Mouse (Mus musculus): Measurements from ENCODE around the gene 1700020L24Rik.

The 1700020L24Rik gene

DNA sequence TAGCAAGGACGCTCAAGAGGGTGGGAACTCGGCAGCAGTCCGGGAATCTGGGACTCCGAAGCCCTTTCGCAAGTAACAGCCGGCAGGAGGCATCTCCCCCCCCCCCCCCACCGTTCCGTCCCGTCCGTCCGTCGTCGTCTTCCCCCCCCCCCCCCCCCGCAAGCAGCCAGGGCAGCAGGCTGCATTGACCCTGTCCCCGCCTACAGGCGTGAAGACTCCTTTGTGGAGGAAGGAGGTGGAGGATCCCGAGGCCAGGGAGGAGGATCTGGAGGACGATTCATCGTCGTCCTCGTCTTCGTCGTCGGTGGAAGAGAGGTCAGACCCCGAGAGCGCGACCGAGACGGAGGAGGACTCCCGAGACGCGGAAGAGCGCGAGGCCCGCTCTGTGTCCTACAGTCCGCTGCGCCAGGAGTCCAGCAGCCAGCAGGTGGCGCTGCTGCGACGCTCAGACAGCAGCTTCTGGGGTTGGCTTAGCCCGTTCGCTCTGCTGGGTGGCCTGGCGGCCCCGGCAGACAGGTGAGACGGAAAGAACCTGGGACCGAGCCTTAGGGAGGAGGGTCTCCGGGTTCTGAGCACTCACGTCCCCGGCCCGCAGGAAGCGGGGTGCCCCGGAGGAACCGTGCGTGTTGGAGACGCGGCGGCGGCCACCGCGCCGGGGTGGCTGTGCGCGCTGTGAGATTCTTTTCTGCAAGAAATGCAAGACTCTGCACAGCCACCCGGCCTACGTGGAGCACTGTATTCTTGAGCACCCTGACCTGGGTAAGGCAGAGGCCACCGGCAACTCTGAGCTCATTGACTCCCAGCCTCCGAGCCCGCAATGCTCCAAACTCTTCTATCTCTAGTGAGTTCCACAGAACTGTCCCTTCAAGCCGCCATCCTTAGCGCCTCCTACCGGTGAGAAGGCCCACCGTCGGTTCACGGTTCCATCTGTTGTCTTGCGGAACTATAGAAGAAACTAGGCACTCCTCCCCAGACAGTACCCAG is 2.9 kb downstream of the 1700020L24Rik start:
- DNase-seq (ENCODE audit: low read depth, low spot score), result peak; percentile 77

DNA sequence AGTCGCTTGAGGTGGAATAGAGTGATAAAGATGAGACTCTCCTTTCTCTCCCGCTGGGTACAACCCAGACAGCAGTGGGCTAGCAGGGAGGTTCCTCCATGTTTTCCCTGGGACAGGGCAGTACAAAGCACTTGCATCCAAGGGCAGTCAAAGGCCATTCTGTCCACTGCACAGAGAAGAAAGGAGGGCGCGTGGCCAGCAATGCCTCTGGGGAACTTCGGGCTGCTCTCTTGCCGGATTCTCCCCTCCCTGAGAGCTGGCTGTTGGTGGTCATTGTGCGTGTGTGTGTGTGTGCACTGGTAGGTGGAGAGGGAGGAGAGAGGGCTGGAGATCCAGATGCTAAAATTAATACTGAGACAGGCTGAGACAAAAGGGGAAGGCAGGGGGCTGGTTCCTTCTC is 3.8 kb downstream of the 1700020L24Rik start:
- no peak for DNase-seq (ENCODE audit: low read depth, low spot score)

DNA sequence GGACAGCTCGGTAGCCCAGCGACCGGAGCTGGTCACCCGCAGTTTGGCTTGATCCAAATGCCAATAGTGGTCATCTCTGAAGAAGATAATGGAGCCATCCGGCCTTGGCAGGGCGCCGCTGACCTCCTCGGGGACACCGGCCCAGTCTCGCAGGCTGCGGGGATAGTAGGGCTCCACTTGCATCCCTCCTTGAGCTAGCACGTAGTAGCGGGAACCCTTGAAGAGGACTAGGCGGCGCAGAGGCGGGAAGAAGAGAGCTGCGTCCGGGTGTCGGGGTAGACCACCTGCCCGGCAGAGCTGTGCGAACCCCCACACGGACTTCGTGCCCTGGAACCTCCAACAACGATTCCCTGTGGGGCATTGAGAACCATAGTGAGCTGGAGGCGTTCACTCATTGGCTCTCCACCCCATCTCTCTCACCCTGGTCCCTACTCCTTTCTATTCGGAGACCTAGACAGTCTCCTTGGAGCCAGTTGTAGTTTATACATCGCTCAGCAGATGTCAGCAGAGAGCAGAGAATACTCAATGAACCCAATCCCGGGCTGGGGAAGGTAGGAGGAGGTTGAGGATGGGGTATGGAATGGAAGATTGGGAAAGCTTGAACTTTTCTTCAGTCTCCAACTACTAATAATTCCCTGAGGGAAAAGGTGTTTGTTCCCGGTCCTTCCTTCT is 5.3 kb downstream of the 1700020L24Rik start:
- DNase-seq (ENCODE audit: low read depth, low spot score), result peak; percentile 32

DNA sequence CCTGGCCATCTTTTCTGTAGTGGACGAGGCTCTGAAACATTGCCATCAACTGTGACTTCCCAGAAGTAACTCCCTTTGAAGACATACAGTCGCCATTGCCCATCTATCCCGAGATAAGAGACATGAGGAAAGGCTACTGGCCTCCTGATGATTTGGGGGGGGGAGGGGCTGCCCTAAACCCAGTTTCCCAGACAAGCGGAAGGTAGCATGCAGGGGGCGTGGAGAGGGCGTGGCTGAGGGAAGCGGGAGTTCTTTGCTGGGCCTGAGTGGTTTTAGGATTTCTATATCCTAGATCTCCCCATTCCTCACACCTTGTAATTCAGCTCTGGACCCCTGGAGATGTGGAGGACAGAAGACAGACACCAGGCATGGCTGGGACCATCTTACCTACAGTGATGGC is 6.3 kb downstream of the 1700020L24Rik start:
- no peak for DNase-seq (ENCODE audit: low read depth, low spot score)

DNA sequence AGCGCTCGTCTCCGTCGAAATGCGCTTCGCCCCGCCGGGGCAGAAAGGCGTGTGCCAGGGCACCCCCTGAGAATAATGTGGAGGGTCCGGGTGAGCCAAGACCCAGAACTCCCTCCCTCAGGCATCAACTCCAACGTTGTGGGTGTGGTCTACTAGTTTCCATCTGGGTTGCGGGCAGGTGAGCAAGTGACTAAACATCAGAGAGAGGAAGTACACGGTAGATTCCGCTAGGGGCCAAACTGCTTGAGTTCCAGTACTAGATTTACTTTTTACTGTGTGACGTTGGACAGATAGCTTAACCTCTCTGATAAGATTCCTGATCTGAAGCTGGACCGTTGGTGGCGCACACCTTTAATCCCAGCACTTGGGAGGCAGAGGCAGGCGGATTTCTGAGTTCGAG is 7.5 kb downstream of the 1700020L24Rik start:
- DNase-seq (ENCODE audit: low read depth, low spot score), result no peak

DNA sequence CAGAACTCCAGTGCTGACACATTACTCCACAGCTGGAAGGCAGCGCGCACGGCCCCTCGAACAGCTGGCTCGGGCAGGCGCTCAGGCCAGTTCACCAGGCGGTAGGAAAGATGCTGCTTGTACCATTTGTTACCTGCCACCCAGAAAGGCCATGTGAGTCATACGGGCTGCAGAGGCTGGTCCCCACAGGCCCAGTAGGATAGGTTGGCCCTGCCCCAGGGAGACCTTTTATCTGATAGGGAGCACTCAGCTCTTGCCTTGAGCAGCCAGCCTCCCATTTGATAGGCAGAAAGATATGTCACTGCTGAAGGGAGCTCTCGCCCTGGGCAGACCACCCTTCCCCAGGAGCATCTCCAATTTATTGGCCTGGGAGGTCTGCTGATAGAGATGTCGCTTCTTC is 10.1 kb downstream of the 1700020L24Rik start:
- no peak for DNase-seq (ENCODE audit: low read depth, low spot score)

DNA sequence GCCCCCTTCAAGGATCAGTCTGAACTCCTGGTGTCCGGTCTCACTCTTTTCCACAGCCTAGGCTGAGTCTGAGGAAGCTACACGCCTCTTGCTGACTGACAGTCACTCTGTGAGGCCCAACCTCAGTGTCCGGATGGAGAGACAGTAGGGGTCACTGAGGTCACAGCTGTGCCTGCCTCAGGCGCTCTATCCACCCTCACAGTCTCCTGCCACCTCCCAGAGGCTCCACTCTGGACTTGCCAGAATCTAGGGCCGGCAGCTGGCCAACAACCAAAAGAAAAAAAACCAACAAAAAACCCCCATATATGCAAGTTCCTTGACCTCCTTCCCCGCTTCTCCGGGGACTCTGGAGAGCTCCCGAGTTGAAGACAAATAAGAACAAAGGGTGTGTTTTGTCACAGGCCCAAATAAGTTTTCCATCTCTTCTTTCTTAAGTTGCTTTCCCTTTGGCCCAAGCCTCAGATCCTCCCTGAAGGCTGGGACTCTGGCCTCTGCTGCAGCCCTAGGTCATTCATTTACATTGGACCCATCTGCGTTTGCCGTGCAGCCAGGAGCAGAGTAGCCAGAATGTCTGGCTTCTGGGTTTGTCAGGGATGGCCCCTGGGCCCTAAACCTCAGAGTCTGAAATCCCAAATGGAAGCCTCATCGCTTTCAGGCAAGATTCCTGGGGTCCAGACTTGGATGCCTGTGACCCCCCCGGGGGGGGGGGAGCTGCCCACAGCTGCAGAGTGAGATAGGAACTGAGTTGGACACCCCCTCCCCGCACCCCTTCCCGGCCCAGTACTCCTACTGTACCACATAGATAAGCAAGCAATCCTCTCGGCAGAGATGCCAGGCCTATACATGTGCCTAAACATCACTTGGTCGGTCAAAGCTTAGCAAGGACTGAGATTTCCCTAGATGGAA is 10.8 kb downstream of the 1700020L24Rik start:
- DNase-seq (ENCODE audit: low read depth, low spot score), result no peak

DNA sequence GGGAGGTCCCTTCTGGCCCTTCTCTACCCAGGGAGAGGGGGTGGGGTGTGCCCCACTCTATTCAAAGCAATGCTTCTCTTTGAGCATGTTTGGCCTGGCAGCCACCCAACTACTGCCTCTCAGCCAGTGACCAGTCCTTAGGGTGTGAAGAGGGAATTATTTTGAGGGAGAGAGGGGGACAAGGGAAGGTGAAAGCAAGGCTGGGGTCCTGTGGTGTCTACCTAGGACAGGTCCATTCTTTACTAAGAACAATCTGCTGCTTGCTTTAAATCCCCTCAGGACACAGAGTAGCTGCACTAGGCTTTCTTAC is 11.4 kb downstream of the 1700020L24Rik start:
- DNase-seq (ENCODE audit: low read depth, low spot score), result no peak

DNA sequence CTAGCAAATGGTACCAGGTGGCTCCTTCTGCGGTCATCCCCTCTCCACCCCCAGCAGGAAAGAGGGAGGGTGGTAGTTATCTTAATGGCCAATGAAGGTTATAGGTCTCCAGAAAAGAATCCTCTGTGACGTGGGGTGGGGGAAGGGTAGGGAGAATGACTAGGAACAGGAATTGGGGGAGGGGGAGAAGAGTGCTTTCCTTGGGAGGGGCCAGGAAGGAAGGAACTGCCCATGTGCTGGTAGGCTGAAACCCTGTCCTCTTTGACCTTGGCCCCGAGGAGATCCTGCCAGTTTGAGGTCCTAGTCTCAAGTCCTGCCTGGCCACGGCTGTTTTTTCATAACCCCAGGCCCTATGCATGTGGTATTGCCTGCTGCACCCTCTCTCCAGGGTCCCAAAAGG is 11.8 kb downstream of the 1700020L24Rik start:
- no peak for DNase-seq (ENCODE audit: low read depth, low spot score)

DNA sequence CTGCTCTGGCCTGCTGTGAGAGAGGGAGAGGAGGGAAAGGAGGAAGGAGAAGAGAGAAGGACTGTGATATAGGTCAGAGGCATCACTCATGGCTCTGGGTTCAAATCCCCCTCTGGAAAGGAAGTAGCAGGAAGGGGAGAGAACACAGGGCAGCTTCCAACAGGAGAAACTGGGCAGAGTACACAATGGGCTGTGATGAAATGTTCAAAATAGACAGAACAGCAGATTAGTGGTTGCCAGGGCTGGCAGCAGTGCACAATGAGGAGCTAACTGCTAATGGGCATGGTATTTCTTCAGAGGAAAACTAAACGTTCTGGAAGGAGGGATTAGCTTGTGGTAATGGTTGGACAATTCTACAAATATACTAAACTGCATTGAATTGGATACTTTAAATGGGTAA is 13.1 kb downstream of the 1700020L24Rik start:
- DNase-seq (ENCODE audit: low read depth, low spot score), result no peak

DNA sequence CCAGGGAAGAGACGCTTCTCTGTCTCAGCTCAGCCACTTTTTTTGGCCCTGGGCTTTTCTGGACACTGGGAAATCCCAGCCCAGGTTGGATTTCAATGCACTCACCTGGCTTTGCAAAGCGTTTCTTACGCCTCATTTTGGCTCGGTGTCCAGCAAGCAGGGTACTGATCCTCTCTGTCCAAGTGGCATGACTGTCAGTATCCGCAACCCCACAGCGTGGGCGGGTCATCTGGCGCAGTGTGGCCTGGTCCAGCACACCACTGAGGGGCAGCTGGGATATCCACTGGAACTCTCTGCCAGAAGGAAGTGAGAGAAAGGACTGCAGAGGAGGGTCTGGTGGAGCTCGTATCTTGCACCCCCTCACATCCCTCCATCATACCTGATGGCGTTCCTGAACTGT is 13.8 kb downstream of the 1700020L24Rik start:
- no peak for DNase-seq (ENCODE audit: low read depth, low spot score)

DNA sequence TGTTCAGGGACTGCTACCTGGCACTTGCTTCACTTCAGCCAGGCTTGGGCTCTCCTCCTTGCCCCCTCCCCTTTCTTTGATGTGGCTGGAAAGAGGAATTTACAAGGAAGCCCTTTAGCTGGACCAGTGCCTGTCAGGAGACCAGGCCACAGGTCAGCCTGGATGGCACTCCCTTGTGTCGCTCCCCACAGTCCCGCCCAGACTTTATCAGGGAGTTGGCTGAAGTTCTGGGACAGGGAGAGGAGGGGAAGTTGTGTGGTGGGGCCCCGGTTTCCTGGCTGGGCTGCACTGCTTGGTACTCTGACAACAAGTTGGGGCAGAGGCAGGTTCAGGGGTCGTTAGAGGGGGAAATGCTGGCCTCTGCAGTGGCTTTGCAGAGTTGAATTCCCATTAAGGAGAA is 17.1 kb downstream of the 1700020L24Rik start:
- no peak for DNase-seq (ENCODE audit: low read depth, low spot score)

DNA sequence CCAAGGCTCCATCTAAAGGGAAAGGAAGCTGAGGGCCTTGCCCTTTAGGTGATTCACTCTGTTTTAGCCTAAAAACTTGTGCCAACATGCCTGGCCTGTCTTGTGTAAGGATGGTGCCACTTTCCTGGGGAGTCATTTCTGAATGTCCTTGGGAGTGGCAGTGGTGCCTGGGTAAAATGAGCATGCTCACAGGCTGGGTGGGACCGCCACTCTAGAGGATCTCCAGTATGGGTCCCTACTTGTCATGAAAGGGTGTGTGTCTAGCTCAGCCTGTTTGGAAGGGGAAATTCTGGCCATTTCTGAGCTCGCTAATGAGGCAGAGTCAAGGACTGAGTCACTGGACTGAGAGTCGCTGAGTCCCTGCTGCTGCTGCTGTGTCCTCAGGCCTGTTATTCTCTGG is 18.1 kb downstream of the 1700020L24Rik start:
- no peak for DNase-seq (ENCODE audit: low read depth, low spot score)

DNA sequence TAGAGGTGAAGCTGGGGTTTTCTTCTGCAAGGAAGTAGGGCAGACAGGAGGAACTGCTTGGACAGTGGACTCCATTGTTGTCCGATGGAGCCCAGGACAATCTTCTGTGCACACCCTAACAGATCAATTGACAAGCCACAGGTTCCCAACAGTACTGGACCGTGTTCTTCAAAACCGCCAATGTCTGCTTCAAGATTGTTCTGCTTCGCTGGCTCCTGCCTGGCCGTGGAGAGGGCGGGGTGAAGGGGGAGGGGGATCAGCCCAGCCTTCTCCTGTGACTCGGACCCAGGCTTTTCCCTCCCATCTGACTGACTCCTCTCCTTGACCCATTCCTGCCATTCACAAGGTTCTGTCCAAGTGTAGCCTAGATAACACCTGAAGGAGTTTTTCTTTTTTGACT is 19.8 kb downstream of the 1700020L24Rik start:
- no peak for DNase-seq (ENCODE audit: low read depth, low spot score)

DNA sequence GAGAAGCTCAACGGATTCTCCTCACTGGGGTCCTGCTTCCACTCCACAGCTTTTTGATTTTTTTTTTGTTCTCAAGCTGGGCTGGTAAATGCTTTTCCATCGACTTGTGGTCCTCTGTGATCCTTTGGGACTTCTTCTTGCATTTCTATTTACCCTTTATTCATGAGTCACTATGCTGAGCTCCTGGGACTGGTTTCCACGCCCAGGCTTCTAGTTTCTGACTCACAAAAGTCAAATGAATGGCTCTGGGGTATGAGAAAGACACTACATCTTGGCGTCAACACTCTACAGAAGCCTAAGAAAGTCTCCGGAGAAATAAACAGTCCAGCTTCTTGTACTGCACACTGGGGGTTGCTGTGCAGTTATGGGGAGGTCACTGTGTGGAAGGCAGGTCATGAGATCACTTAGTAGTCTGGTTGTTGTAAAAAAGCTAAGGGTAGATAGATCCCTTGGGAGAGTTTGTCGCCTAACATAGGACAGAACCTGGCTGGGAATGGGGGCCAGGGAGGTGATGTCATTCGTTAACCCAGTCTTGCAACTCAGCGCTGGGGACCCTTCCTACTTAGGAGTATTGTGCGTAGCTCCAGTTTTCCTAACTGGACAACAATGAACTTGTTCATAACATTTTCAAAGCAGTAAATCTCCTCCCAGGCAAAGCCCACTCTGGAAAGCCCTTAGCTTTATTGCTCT is 20.6 kb downstream of the 1700020L24Rik start:
- no peak for DNase-seq (ENCODE audit: low read depth, low spot score)

DNA sequence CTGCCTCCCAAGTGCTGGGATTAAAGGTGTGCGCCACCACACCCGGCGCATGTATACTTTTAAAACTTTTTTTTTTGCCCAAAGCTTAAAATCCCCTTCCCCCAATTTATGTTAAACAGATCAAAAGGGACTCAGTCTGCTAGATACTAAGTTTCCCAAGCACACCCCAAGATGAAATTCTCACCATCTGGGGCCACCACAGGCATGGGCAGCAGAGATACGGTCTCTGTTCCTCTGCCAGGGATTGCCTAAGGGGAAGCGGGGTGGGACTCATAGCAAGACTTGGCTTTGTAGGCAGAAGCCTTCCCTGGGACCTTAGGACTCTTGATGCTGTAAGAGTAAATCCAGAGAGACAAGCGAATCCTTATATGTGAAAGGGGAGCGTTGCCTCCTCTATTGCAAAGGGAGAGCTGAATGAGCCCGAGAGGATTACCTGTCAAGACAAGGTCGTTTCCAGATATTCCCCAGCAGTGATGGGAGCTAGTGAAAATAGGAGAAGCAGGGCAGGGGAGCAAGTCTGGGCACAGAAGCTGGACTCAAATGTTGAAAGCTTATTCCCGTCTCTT is 24.1 kb downstream of the 1700020L24Rik start:
- no peak for DNase-seq (ENCODE audit: low read depth, low spot score)

DNA sequence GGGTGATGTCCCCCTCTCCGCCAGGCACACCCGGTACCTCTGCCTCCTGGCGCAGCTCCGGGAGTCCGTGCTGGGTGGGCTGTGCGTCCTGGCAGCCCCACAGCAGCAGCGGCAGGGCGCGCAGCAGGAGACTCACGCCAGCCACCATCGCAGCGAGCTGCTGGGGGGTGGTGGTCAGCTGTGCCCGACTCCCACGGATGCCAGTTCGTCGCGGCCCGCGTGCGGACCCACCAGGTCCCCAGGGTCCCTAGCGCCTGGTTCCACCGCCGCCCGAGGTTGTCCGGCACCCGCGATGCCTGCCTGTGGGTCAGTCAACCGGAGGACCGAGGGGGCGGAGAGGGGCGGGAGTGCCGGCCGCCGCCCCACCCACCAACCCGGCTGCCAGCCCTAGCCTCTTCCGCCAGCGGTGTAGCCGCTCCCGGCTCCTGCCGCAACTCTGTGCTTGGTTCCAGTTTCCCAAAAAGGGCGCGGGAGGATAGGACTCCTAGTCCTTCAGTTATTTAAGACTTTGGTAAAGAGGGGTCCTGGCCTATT is 25.3 kb downstream of the 1700020L24Rik start, which contains the start of gene Mmp28:
Gene Mmp28, minus strand, starts transcription at position 361 of the 534 bp plus-strand sequence.
- DNase-seq (ENCODE audit: low read depth, low spot score), result no peak

DNA sequence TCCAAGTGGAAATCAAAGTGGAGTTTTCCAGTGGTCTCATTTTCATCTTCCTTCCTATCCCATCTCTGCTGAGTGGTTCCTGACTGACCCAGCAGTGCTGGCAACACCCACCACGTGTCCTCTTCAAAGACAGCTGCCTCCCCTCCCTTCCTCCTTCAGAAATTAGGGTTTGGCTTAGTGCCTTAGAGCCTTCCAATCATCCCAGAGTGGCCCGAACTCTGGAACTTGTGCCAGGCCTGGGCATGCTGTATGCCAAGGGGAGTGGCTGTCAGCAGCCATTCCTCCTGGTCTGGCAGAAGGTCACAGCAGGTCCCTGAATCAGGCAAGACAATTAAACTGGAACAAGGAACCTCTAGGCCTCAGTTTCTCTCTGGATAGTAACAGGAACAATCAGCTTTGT is 28.5 kb downstream of the 1700020L24Rik start:
- no peak for DNase-seq (ENCODE audit: low read depth, low spot score)

DNA sequence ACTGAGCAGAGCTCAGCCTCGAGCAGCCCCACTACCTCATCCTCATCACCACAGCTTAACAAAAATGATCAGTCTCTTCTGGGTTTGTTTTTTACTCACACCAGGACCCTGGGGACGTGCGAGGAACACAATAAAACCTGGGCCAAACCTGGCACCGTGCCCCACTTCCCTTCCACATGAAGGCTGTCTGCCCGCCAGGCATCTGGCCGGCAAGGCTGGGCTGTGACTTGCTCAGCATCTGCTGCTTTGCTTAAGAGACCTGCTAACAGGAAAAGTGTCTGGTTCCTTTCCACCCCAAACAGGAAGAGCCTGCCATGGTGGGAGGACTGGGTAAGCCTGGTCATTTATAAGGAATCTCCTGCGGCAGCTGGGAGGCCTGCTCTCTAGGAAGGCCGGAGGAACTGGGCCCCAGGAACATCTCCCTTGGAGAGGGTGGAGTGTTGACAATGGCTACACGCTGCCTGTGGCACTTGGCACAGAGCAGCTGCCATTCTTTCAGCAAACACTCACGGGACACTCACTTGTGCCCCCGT is 29.7 kb downstream of the 1700020L24Rik start:
- DNase-seq (ENCODE audit: low read depth, low spot score), result no peak

DNA sequence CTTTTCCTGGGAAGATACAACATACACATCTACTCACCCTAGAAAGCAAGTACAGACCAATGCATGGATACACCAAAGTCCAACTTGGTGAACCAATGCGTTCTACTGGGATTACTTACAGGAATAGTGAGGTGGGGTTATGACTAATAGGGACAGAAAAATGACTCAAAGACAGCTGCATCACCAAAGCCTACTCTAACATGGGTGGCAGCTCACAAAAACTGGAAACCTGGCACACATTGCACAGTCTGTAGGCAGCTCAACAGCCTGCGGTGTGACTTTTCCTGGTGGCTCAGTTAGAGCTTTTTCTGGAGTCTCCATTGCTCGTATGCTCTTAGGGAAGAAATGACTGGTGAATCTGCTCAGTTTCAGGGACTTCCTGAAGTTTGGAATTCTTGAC is 31.3 kb downstream of the 1700020L24Rik start:
- DNase-seq (ENCODE audit: low read depth, low spot score), result no peak

Data from c-Kit-negative CD71-positive TER-119-positive erythroid progenitor cells, embryonic 14.5 days (primary cell).